Mouse (Mus musculus) G1E (cell line): ENCODE data around the gene Smap1.

ENCODE experiments used
- CTCF ChIP-seq: IDR thresholded peaks from 2 replicates; pipeline ENCODE4 v1.5.1; 2012; ENCODE audit warnings: low read depth, low read length, inconsistent platforms, mixed read lengths
- GATA1 ChIP-seq: IDR thresholded peaks from 2 replicates; pipeline ENCODE4 v1.6.1; 2012; ENCODE audit warnings: borderline replicate concordance, low read length, inconsistent platforms, mixed read lengths
- GATA2 ChIP-seq: IDR thresholded peaks from 2 replicates; pipeline ENCODE4 v1.6.1; 2012; ENCODE audit warnings: low read depth, low read length, inconsistent platforms, borderline replicate concordance
- POLR2AphosphoS5 ChIP-seq: IDR thresholded peaks from 2 replicates; pipeline ENCODE4 v1.6.1; 2012; ENCODE audit warnings: low read depth, low read length, inconsistent platforms; ENCODE audit not compliant: insufficient replicate concordance
- TAL1 ChIP-seq: conservative IDR thresholded peaks from 2 replicates; pipeline ENCODE4 v1.6.1; 2012; ENCODE audit warnings: low read depth, low read length, inconsistent platforms, mixed read lengths

GRCm38 (mm10) chr1:23899647-23900020, 22.5 kb downstream of the Smap1 start:
- TF ChIP-seq CTCF (no peak), TAL1 (peak; percentile 33; the same call in 1 of the 2 replicates), GATA1 (no peak), GATA2 (no peak), POLR2AphosphoS5 (no peak)
